Mouse (Mus musculus): ENCODE results near the gene Heg1.

The Heg1 gene

GRCm38 (mm10) chr16:33776766-33777529 lies 92.8 kb downstream of the Heg1 start:
- DNase-seq: no peak

DNA sequence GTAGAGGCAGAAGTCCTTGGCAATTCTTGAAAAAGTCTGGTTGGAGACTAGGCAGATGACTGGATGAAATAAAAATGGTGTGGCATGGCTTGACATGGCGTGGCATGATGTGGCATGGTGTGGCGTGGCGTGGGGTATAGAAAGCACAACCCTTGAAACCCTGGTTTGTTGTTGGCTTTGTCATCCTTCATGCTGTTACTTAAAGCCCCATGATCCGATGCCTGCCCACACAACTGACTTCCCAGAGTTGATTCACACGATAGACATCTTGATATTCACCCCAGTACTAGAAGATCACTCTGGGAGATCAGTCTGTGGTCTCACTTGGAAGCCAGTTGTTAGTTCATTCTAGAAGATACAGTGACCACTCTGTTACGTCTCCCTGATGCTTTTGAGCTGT lies 93.4 kb downstream of the Heg1 start:
- no peak for DNase-seq

DNA sequence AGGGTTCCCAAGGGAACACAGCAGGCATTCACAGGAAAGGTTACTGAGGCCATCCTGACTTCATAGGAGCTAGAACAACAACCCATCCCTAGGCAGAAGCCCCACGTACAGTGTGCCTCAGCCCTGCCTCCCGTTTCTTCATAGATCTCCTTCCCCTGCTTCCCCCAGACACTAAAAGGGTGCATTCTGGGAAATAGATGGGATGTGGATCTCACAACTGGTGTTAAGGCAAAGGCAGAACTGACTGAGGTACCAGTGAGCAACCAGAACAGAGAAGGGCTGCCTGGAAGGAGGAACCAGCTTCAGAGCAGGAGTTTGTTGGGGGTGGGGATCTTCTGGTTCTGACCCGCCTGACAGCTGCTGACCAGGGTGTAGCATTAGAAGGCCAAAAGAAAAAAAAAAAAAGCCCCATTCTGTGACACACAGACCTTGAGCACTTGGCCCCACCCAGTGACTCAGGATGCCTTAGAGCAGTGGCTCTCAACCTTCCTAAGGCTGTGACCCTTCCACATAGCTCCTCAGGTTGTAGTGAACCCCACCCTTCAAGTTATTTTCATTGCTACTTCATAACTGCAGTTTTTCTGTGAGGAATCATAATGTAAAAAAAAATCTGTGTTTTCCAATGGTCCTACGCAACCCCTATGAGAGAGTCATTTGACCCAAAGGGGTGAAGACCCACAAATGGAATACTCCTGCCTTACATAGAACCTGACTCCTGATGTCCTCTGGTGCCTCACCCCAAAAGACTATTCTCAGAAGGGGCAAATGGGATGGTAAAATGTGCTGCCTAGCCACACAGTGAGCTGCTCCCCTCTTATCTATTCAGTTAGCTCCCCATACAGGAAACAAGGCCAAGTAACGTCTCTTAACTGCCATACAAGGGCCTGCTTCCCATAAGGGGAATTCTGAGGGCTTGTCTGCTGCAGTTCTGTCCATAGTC lies 97.9 kb downstream of the Heg1 start:
- no peak for DNase-seq

DNA sequence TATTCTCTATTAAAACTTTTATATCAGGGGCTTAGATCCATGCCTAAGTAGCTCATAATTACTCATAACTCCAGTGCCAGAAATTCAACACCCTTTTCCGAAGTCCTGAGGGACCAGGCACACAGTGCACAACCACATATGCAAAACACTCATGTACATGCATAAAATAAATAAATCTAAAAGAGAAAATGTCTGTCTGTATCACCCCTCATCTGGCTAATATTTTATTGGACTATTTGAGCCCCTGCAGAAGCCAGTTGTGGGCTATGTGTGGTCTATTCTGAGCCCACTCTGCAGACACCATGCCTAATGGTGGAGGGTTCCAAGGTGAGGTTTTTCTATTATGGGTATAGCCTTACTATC lies 98.5 kb downstream of the Heg1 start:
- no peak for DNase-seq

DNA sequence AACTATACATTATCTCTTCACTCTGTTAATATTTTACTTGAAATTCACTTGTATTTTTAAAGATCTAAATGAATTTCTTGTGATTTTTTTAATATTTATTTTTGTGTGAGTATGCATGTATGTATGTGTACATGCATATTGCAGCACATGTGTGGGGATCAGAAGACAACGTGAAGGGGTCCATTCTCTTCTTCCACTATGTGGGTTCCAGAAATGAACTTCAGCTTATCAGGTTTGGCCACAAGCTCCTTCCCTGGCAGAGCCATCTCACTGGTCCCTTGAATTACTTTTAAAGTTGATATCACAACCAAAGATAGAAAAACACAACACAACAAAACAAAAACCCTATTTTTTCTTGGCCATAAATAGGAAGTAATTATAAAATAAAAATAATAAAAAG lies 100.4 kb downstream of the Heg1 start:
- DNase-seq: no peak

- DNase-seq: no peak
These were observed 101.0 kb downstream of the Heg1 start for GRCm38 (mm10) chr16:33785092-33785704.

- no peak for DNase-seq
These were observed 102.7 kb downstream of the Heg1 start for GRCm38 (mm10) chr16:33786657-33787390.

DNA sequence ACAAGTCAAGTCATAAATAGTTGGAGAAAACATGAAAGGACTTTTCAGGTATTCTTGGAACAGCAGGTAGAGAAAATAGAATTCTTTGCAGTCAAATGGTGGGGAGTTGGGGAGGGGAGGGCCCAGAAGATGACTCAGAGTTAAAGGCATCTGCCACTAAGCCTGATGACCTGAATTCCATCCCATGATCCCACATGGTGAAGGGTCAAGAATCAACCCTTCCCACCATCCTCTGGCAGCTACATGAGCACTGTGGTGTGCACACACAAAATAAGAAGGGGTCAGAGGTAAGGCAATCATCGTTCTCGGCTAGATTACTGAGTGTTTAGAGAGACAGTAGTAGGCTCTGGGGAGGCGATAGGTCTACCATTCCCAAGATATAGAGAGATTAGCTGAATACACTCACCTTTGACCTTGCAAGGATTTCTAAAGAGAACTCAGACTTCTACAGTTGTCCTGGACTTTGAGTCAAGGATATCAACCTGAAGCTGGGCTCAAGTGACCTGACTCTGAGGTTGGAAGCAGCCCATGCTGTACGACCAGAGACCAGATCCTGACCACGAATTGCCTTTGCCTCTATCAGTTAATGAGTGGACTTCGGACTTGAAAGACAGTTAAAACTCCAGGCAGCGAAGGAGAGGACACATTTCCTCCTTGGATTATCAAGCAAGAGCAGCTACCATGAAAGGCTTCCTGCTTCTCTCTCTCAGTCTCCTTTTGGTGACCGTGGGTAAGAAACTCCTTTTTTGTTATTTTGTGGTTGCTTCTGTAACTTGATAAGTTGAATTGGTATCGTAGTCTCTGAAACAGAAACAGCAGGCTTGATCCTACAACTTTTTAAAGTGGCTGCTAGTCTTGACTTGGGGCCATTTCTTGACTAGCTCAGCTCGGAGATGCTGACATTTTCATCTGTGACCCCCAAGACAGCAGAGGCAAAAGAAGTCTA lies 109.9 kb downstream of the Heg1 start, which contains the start of gene Muc13:
TSS of gene Muc13 (plus strand) at position 192 of the 946 bp plus-strand sequence.
- no peak for DNase-seq

DNA sequence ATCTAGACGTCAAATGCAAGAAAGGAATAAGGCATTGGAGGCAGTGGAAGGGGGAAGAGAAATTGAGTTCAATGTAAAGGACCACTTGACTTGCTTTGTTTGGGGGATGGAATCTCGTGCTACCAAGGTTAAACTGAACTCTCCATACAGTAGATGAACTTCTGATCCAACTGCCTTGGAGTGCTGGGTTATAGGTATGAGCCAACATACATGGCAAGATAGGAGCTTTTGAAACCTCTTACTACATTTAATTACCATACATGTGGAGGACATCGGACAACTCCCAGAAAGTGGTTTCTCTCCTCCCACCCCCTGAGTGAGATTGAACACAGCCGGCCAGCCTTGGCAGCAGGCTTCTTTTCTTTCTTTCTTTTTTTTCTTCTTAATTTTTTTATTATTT lies 110.9 kb downstream of the Heg1 start:
- no peak for DNase-seq

DNA sequence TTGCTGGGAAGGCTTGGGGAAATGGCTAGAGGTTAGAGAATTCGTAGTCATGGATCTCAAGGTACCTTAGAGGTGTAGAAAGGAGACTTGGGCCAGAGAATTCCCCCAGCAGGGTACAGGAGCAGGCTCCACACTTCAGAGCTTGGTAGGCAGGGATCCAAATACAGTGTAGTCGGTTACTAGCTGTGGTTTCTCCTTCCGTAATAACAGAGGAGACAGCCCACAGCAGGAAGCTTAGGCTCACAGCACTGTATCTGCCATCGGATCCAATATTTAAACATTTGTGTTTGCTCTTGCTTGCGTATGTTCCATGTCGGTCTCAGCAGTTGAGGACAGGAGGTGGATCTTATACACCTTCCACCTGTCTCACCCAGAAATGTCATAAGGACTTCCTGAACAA lies 111.7 kb downstream of the Heg1 start:
- no peak for DNase-seq

- no peak for DNase-seq
These were observed 112.6 kb downstream of the Heg1 start for GRCm38 (mm10) chr16:33796756-33797155.

GRCm38 (mm10) chr16:33797860-33798259 lies 113.7 kb downstream of the Heg1 start:
- DNase-seq: no peak

DNA sequence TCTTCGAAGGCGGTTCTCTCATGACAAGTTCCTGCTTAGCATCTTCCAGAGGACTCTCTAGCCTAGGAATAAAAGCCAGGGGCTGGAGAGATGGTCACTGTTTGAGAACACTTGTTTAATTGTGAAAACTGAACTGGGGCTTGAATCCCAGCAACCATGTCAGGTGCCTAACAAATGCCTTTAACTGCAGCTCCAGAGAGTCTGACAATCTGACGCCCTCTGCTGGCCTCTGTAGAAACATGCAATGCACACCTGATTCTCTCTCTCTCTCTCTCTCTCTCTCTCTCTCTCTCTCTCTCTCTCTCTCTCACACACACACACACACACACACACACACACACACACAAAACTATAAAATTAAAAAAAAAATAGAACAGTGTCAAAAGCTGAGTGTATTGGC lies 125.8 kb downstream of the Heg1 start:
- no peak for DNase-seq

DNA sequence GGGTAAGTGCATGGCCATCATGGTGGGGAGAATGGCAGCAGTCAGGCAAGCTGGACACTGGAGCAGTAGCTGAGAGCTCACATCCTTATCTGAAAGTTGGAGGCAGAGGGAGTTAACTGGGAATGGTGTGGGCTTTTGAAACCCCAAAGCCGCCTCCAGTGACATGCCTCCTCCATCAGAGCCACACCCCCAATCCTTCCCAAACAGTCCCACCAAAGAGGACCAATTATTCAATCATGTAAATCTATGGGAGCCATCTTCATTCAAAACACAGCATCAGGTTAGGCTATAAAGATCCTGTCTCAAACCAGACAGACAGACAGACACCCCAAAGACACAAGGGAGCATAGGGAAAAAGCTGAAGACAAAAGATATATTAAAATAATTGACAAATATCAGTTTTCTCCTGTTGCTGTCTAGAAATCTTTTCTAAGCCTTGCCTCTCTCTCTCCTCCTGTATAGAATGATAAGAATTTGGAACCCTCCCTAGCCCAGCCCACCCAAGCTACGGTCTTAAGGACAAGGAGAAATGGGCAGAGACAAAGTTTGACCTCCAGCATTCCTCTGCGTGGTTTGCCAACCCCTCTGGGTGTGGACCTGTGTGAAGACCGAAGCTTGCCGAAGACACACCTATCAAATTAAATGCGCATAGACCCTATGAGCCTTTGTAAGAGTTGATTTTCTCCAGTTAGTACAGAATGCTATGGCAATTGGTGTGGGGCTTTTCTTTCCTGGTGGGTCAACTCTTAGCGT lies 134.4 kb downstream of the Heg1 start:
- no peak for DNase-seq

- DNase-seq: peak; percentile 95
These were observed 136.4 kb downstream of the Heg1 start for GRCm38 (mm10) chr16:33820269-33821178.

Data from heart, adult 11 months (tissue).